35 mouse cellular contexts compared by ENCODE assay signal in the genomic region with DNA sequence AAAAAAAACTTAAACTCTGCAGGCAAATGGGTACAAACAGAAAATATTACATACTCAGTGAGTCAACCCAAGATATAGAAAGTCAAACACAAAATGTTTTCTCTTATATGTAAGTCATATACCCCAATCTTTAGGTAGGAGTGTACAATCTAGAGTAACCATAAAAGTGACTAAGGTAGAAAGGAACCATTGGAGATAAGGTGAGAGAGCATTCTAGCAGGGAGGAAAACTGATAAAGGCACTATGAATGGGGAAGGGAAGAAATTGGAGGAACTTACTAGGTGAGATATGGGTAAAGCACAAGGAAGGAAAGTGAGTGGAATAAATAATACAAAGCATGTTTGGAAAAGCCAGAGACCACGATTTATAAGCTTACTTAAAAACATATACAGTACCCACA.
"Had no signal": no experiment of that assay in that cellular context is flagged by ENCODE, and none has a peak within 500 bp of the region (broad histone marks: within the 10 kb centered on the region; RNA-seq: fewer than 3 reads in every experiment).

No protein-coding gene starts in this region.

- H3K27me3 ChIP-seq: heart, embryonic 12.5 days; heart, embryonic 13.5 days; heart, embryonic 15.5 days; hindbrain, embryonic 12.5 days; hindbrain, embryonic 13.5 days; hindbrain, embryonic 15.5 days; intestine, embryonic 15.5 days; kidney, embryonic 15.5 days had no signal

- DNase-seq: heart, postnatal 10 days; heart, postnatal 14 days; heart, postnatal 36 days; heart, postnatal 4 days; kidney, adult 11 months; kidney, adult 18-20 months; kidney, adult 2 months; kidney, adult 8-10 months; kidney, adult 9 months; kidney, postnatal 10 days; kidney, postnatal 14 days; kidney, postnatal 25 days; kidney, postnatal 36 days; kidney, postnatal 4 days; layer of hippocampus, adult 9-11 months; layer of hippocampus, postnatal 36 days had no signal

- H3K9me3 ChIP-seq: heart, embryonic 12.5 days; heart, embryonic 13.5 days; heart, embryonic 15.5 days; hindbrain, embryonic 10.5 days; hindbrain, embryonic 12.5 days; hindbrain, embryonic 13.5 days; hindbrain, embryonic 15.5 days; intestine, embryonic 15.5 days; kidney, embryonic 15.5 days had no signal

- H3K4me2 ChIP-seq: heart, embryonic 11.5 days; heart, embryonic 12.5 days; heart, embryonic 13.5 days; heart, embryonic 15.5 days; hindbrain, embryonic 12.5 days; hindbrain, embryonic 13.5 days; hindbrain, embryonic 14.5 days; hindbrain, embryonic 15.5 days; intestine, embryonic 15.5 days; kidney, embryonic 15.5 days had no signal

- H3K27ac ChIP-seq: heart, embryonic 13.5 days; heart, embryonic 15.5 days; hindbrain, embryonic 10.5 days; hindbrain, embryonic 12.5 days; hindbrain, embryonic 13.5 days; hindbrain, embryonic 14.5 days; hindbrain, embryonic 15.5 days; hindbrain, postnatal 0 days; intestine, embryonic 15.5 days; kidney, embryonic 15.5 days; kidney, postnatal 0 days; layer of hippocampus, adult 2 months; left cerebral cortex, adult 2 months had no signal

- H3K36me3 ChIP-seq: heart, embryonic 12.5 days; heart, embryonic 13.5 days; heart, embryonic 15.5 days; hindbrain, embryonic 10.5 days; hindbrain, embryonic 12.5 days; hindbrain, embryonic 13.5 days; hindbrain, embryonic 15.5 days; intestine, embryonic 15.5 days; kidney, embryonic 15.5 days had no signal

- H3K4me1 ChIP-seq: heart, embryonic 12.5 days; heart, embryonic 13.5 days; hindbrain, embryonic 15.5 days; intestine, embryonic 15.5 days; kidney, embryonic 15.5 days had no signal

- ATAC-seq: hindbrain, embryonic 16.5 days; hindbrain, postnatal 0 days; inflammation-experienced regulatory T-cells, adult 6 months; intestine, embryonic 15.5 days; intestine, embryonic 16.5 days; intestine, postnatal 0 days had no signal

- H3K9ac ChIP-seq: heart, embryonic 12.5 days; heart, embryonic 13.5 days; heart, embryonic 15.5 days; hindbrain, embryonic 12.5 days; hindbrain, embryonic 13.5 days; hindbrain, embryonic 14.5 days; hindbrain, embryonic 15.5 days; intestine, embryonic 15.5 days; kidney, embryonic 15.5 days had no signal

- H3K4me3 ChIP-seq: heart, embryonic 12.5 days; heart, embryonic 13.5 days; heart, embryonic 15.5 days; hindbrain, embryonic 10.5 days; hindbrain, embryonic 12.5 days; hindbrain, embryonic 13.5 days; hindbrain, embryonic 15.5 days; intestine, embryonic 15.5 days; kidney, embryonic 15.5 days; layer of hippocampus, adult 2 months; left cerebral cortex, adult 2 months had no signal
